Mouse (Mus musculus) C2C12 (cell line): Measurements from ENCODE around the gene Ppp1r14a.

Experiments used
- CEBPB ChIP-seq: IDR thresholded peaks from one replicate; pipeline ENCODE4 v1.6.1; 2011; ENCODE audit warnings: low read depth, mild to moderate bottlenecking, control low read depth, moderate library complexity
- CTCF ChIP-seq: IDR thresholded peaks from one replicate; pipeline ENCODE4 v1.5.1; 2011; ENCODE audit not compliant: control insufficient read depth, insufficient read depth, insufficient read length

DNA sequence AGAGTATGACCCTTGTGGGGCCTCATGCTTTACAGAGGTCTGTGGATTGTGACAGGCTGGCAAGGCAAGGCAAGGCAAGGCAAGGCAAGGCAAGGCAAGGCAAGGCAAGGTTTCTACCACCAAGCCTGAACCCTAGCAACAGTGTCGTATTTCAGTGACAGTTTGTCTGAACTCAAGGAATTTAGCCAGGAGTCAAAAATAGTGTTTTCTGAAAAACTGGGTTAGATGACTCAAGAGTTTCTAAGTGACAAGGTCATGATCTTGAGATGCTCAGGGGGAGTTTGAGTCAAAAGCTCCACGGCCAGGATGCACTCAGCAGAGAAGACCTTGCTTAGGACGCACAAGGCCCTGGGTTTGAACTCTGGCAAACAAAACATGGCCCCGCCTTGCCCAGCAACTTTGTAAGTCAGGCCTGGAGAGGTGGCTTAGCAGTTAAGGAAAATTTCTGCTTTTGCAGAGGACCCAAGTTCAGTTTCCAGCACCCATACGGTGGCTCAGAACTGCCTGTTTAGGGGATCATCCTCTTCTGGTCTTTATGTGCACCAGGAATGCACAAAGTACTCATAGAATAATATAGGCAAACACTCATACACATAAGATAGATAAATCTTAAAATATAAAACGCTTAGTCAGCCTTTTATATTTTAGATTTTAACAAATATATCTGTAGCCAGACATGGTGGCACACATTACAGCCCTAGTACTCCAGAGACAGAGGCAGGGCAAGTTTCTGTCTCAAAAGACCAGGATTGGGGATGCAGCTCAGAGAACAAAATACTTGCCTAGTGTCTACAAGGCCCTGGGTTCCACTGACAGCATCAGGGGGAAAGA is 46.9 kb downstream of the Ppp1r14a start:
- TF ChIP-seq CTCF (no peak), CEBPB (no peak)
